Mouse (Mus musculus) olfactory bulb, adult 2 months (tissue): ENCODE measurements at regions not wholly inside any gene's neighbourhood (a gene's known extent, or its start where the extent isn't known, plus 50 kb on each side); places are given as distances from the start of the nearest gene placed in this dataset.

Experiments used
- CTCF ChIP-seq: fragments of 200-500 bp; IDR thresholded peaks from 2 replicates; pipeline ENCODE4 v1.5.1; 2012; ENCODE audit warnings: low read depth, mild to moderate bottlenecking, low read length, moderate library complexity; ENCODE audit not compliant: insufficient read depth
- POLR2A ChIP-seq: fragments of 200-500 bp; IDR thresholded peaks from 2 replicates; pipeline ENCODE4 v1.6.1; 2012; ENCODE audit warnings: mild to moderate bottlenecking, low read depth, low read length, moderate library complexity; ENCODE audit not compliant: insufficient read depth

DNA sequence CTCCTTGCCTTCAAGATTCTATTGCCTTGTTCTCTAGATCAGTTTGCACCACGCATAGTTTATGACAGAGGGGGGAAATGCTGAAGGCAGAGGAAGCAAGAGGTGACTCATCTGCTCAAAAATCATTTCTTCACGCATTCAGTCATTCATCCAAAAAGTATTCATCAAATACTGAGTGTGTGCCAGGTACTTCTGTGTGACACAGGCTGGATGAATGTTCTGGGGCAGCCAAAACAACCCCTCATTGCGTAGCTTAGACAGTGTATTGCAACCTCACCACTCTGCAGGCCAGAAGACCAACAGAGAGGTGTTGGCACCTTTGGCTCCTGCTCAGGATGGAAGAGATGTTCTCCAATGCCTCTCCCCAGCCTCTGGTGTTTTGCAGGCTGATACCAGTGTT lies 72.9 kb upstream of the Lnx1 start:
- TF ChIP-seq POLR2A (no peak), CTCF (no peak)
